Mouse (Mus musculus) lung, embryonic 14.5 days (tissue): ENCODE data around the gene Tmem235. TPM values are rescaled to one million over a fixed set of nuclear protein-coding genes. Genes with fewer than 3 reads are reported as not detected.

Experiments used
- ATAC-seq: fragments of 200-750 bp; cut with Nextera tagmentation; 2 replicates; pipeline ENCODE4 v1.8.0; 2017; ENCODE audit warnings: mild to moderate bottlenecking, moderate TSS enrichment, moderate library complexity; ENCODE audit not compliant: insufficient read depth
- DNase-seq: peaks from one replicate; pipeline ENCODE4 v3.0.0-alpha.2; 2015
- H3K27ac ChIP-seq: fragments of 300-500 bp; sonication (generic); 2 replicates; pipeline ENCODE4 v1.5.1; 2014; ENCODE audit warnings: low read depth, mild to moderate bottlenecking, moderate library complexity
- H3K27me3 ChIP-seq: fragments of 300-500 bp; sonication (generic); 2 replicates; pipeline ENCODE4 v1.6.1; 2014; ENCODE audit warnings: low read length, control low read depth; ENCODE audit not compliant: insufficient read depth
- H3K36me3 ChIP-seq: fragments of 300-500 bp; sonication (generic); 2 replicates; pipeline ENCODE4 v1.6.1; 2014; ENCODE audit warnings: control low read depth; ENCODE audit not compliant: insufficient read depth
- H3K4me1 ChIP-seq: fragments of 300-500 bp; sonication (generic); 2 replicates; pipeline ENCODE4 v1.6.1; 2014; ENCODE audit warnings: antibody characterized with exemption, control low read depth; ENCODE audit not compliant: insufficient read depth
- H3K4me2 ChIP-seq: fragments of 300-500 bp; sonication (generic); 2 replicates; pipeline ENCODE4 v1.6.1; 2014; ENCODE audit warnings: mild to moderate bottlenecking
- H3K4me3 ChIP-seq: fragments of 300-500 bp; sonication (generic); 2 replicates; pipeline ENCODE4 v1.5.1; 2014; ENCODE audit warnings: low read depth, low read length
- H3K9ac ChIP-seq: fragments of 300-500 bp; sonication (generic); 2 replicates; pipeline ENCODE4 v1.6.1; 2014
- H3K9me3 ChIP-seq: fragments of 300-500 bp; sonication (generic); 2 replicates; pipeline ENCODE4 v1.6.1; 2016; ENCODE audit warnings: low read depth, low read length, control low read depth
- CTCF ChIP-seq: IDR thresholded peaks from 2 replicates; pipeline ENCODE4 v1.5.1; 2016; ENCODE audit warnings: antibody characterized with exemption, low read depth
- WGBS: fragments of 180-500 bp; shearing (Covaris S2); extraction: QIAGEN DNeasy Blood & Tissue Kit; methylation state at CpG from one replicate; pipeline ENCODE4 v1.1.7; 2014; 5-methylcytosine and 5-hydroxymethylcytosine counted together
- polyA plus RNA-seq: library from polyadenylated mRNA; unstranded; fragments of >200 nt; fragmentation: Nextera tagmentation; extraction: Ambion mirVana; gene quantifications from 2 replicates; pipeline ENCODE4 v1.2.1, GENCODE M21; 2014

Tmem235 gene
- polyA plus RNA-seq, 1 experiment from 2014 or later = not detected

DNA sequence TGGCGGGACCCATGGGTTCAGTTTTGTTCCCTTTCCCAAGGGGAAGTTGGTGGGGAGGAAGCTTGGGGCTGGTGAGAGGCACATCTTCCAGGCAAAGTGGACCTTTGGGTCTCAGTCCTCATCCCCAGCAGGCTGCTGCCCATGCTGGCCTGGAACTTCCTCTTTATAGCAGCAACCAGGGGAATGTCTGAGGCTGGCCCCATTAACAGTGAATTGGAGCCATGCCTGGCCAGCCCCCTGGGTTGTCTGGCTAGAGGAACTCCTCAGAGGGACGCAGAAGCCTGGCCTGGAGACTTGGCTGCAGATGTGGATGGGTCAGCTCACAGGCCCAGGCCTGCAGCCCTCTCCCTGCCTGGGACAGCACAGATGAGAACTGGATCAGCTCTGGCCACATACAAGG, 4.3 kb downstream of the Tmem235 start:
- no peaks in the 10 kb centered on the region for H3K36me3 ChIP-seq
- H3K4me1 ChIP-seq = no peaks in the 10 kb centered on the region
- no peak for TF ChIP-seq CTCF
- 43% methylated on average over 2 of the region's 2 CpGs for WGBS
- no peak for ATAC-seq
- no peak overlapping the region for H3K4me2 ChIP-seq
- DNase-seq = no peak
- no peaks in the 10 kb centered on the region for H3K9me3 ChIP-seq
- no peak overlapping the region for H3K4me3 ChIP-seq
- H3K27me3 ChIP-seq = peaks cover 21% of the 10 kb centered on the region
- no peak overlapping the region for H3K27ac ChIP-seq
- H3K9ac ChIP-seq = no peak overlapping the region

- no peak overlapping the region for H3K9ac ChIP-seq
Observed at GRCm38 (mm10) chr11:117865988-117866387, 5.4 kb downstream of the Tmem235 start.

DNA sequence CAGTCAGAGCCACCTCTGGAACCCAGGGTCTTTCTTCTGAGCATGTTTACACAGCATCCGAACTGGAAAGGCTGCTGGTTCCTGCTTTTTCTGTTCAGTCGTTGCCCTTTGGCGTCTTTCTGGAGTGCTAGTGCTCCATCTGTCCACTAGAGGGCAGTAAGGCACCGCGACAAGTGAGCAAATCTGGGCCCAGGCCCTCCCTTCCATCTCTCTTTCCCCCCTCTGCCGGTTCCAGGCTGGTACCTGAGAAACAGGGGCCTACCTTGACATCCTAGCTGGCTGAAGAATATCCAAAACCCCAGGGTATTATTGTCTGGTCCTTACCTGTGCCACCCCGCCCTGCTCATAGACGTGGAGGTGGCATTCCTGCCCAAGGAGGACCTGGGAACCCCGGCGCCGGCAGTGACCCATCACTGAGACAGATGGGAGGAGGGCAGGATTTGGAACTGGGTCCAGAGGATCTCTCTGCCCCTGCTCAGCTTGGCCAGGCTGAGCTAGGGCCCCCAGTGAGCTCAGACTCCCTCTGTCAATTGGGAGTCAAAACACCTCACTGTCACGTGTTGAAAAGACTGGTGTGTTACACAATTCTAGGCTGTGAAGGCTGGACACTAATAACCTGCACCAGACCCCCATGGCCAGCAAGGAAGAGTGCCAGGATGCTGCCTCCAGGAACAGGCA, 10.3 kb downstream of the Tmem235 start:
- WGBS = 34% methylated on average over 12 of the region's 12 CpGs
- H3K9ac ChIP-seq = no peak overlapping the region; the same call in 1 of the 2 replicates
- DNase-seq = peak; percentile 93
- H3K4me1 ChIP-seq = no peaks in the 10 kb centered on the region
- no peaks in the 10 kb centered on the region for H3K36me3 ChIP-seq
- no peak overlapping the region for H3K4me3 ChIP-seq
- no peaks in the 10 kb centered on the region for H3K27me3 ChIP-seq
- 0 out of 2 replicates have a peak, but pooled peaks have one; percentile 9 for ATAC-seq
- H3K9me3 ChIP-seq = no peaks in the 10 kb centered on the region
- no peak overlapping the region for H3K4me2 ChIP-seq
- TF ChIP-seq CTCF = peak; percentile 99
- H3K27ac ChIP-seq = no peak overlapping the region

More at GRCm38 (mm10) chr11:117865988-117866387, 5.4 kb downstream of the Tmem235 start:
- Histone ChIP-seq H3K4me2 (no peak overlapping the region), H3K27me3 (peaks cover 9% of the 10 kb centered on the region; the same call in 1 of the 2 replicates), H3K36me3 (no peaks in the 10 kb centered on the region), H3K9me3 (no peaks in the 10 kb centered on the region), H3K4me3 (no peak overlapping the region), H3K27ac (no peak overlapping the region), H3K4me1 (no peaks in the 10 kb centered on the region)
- no peak for ATAC-seq
- DNase-seq = no peak
- no peak for TF ChIP-seq CTCF
- WGBS = 42% methylated on average over 6 of the region's 6 CpGs

DNA sequence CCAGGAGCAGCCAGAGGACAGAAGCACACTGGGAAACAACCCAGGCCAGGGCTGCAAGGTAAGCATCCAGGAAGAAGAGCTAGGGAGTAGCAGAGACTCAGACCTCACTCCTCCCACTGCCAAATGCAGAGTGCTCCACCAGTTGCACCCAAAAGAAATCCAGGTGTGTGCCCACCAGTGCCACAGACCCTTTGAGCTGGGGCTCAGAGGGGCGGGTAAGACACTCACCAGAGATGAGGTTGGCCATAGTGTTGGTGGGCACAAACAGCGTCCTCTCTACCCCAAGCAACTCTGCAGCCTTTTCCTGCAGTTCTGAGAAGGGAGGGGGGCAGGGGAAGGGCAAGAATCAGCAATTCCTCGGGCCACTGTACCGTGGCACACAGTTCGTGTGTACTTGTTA, 10.8 kb downstream of the Tmem235 start:
- no peak for DNase-seq
- no peak for TF ChIP-seq CTCF
- H3K9ac ChIP-seq = no peak overlapping the region
- H3K27me3 ChIP-seq = no peaks in the 10 kb centered on the region
- 65% methylated on average over 5 of the region's 5 CpGs for WGBS
- no peak for ATAC-seq
- no peaks in the 10 kb centered on the region for H3K36me3 ChIP-seq
- no peak overlapping the region for H3K27ac ChIP-seq
- no peaks in the 10 kb centered on the region for H3K4me1 ChIP-seq
- H3K9me3 ChIP-seq = no peaks in the 10 kb centered on the region
- no peak overlapping the region for H3K4me3 ChIP-seq
- H3K4me2 ChIP-seq = no peak overlapping the region

DNA sequence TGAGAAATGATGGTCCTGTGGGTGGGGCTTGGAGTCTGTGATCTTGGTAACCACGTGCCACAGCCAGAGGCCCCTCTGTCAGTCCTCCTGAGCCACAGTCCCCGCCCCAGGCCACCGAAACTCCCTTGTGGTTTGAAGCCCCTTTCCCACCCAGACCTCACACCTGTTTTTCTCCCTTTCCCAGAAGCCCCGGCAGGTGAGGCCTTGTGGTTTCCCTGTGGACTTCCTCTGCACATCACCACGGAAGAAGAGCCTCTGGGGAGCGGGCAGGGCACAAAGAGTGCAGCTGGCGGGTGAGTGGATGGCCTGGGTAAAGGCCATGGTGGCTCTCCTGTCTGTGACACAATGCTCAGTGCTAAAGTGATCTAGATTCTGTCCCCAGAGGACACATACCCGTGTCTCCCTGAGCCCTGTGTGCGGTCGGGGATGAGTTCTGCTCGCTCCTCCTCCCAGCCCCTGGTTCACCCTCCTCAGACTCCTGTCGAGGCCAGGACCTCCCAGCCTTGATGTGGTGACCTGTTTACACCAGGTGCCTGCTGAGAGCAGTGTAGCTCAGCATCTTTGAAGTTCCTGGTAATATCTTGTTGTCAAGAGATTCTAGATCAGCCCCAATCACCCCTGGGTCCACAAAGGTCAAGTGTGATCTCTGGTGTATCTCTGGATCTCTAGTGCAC, 11.5 kb downstream of the Tmem235 start:
- 51% methylated on average over 12 of the region's 12 CpGs for WGBS
- no peak for ATAC-seq

DNA sequence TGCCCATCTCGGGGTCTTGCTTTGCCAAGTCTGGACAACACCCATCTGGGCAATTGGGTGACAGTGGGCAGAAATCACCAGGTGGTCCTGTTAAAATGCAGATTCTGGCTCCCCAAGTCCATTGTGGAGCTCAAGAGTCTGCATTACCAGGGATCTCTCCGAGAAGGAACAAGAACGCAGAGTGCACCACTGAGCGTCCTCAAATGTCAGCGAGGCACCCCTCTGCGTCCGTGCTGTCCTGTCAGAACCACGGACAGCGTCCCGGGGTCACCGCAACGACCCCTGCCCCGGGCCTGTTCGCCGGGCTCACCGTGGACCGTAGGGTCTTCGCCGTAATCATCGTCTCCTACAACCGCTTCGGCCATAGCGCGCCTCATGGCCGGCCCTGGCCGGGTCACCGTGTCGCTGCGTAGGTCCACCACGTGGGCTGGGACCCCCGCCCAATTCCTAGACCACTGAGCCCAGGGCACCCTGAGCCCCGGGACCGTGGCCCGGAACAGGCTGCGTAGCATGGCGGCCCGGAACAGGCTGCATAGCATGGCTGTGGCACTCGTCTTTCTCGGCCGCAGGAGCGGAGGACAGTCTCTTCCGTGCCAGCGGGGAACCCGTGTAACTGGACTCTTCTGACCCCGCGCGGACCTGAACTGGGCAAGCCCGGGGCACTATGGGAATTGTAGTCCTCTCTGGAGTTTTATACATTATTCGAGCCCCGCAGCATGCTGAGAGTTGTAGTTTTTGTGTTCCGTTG, 12.5 kb downstream of the Tmem235 start, which contains the start of gene Tha1:
Tha1 (minus strand) TSS at position 621 of the 748 bp plus-strand sequence.
- Histone ChIP-seq H3K4me2 (peak within 1 kb of the TSS; percentile 88), H3K4me1 (peaks cover under 1% of the 10 kb centered on the region; the same call in 1 of the 2 replicates), H3K27me3 (no peaks in the 10 kb centered on the region), H3K9ac (peak within 1 kb of the TSS; percentile 58), H3K4me3 (peak within 1 kb of the TSS; percentile 59), H3K36me3 (no peaks in the 10 kb centered on the region), H3K9me3 (no peaks in the 10 kb centered on the region), H3K27ac (no peak within 1 kb of the TSS)
- DNase-seq (peak; percentile 92), ATAC-seq (peak; percentile 82)
- WGBS = 1% methylated on average over 51 of the region's 51 CpGs
- TF ChIP-seq CTCF = no peak

More for the DNA sequence above, 11.5 kb downstream of the Tmem235 start:
- no peak for TF ChIP-seq CTCF
- H3K4me2 ChIP-seq = peak overlapping the region; percentile 88; the same call in 1 of the 2 replicates
- no peak overlapping the region for H3K4me3 ChIP-seq
- no peak for DNase-seq
- no peak overlapping the region; the same call in 1 of the 2 replicates for H3K9ac ChIP-seq
- no peaks in the 10 kb centered on the region for H3K36me3 ChIP-seq
- H3K4me1 ChIP-seq = no peaks in the 10 kb centered on the region
- H3K27me3 ChIP-seq = no peaks in the 10 kb centered on the region
- no peaks in the 10 kb centered on the region for H3K9me3 ChIP-seq
- no peak overlapping the region for H3K27ac ChIP-seq
